Mouse (Mus musculus) ovary, postnatal 10 days (tissue): ENCODE measurements at regions not wholly inside any gene's neighbourhood (a gene's known extent, or its start where the extent isn't known, plus 50 kb on each side); places are given as distances from the start of the nearest gene placed in this dataset.

ENCODE experiments used
- DNase-seq: peaks from one replicate; pipeline ENCODE4 v3.0.0; 2022; ENCODE audit warnings: low spot score

DNA sequence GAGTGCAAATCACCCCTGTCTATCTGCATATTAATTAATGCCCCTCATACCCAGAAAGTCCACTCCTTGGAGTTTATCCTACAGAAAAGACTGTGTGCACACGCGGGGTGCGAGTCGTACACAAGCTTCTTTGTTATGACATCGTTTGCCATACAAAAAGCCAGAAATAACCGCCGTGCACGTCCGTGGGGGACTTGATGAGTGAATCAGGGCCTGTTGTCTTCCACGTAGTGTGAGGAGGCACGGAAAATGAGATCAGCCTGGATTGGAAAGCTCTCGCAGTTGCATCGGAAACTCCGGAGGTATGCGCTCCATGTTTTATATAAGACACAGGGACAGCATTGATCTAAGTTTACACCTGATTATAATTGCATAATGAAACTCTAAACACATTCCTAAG lies 120.3 kb downstream of the Etnk1 start:
- no peak for DNase-seq

DNA sequence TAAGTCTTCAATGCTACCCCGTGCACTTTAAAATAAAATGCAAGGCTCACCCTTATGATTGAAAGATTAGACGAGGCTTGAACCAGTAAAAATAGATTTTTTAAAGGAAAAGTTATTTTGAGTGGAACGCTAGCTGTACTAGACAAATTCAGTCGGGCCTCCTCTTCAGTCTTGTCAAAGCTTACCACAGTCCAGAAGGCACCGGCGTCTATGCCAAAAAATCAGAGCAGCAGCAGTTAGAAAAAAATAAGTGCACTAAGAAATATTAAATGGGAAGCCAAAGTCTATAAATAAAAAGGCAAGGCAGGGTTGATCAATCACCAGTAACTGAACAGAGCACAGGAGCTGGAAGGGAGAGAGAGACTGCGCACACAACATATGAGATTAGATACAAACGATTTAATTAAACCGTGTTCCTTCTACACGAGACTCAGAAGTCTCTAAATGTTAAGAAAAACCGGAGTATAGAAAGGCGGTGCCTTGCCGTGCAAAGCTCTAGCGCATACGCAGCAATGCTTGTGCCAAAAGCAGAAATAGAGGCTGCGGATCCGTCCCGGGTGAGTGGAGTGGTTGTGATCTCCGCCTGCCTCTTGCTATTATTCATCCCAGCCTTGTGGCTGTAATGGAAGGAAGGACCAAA lies 121.6 kb downstream of the Etnk1 start:
- DNase-seq = no peak

DNA sequence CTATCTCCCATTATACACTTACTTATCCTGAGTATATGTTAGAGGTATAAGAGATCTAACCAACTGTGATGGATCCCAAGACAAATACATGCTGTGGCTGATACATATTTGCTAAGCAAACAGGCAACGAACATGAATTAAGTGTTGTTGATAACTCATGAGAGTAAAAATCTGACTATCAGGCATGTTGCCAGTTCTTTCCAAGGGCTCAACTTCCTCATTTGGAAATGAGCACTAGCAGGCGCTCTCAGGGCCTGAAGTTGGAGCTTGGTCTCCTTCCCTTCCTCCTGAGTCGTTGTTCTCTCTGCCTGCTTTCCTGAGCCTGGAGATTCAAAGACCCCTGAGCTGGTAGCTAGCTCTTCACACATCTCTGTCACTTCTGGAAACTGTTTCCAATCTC lies 126.6 kb downstream of the Etnk1 start:
- no peak for DNase-seq

DNA sequence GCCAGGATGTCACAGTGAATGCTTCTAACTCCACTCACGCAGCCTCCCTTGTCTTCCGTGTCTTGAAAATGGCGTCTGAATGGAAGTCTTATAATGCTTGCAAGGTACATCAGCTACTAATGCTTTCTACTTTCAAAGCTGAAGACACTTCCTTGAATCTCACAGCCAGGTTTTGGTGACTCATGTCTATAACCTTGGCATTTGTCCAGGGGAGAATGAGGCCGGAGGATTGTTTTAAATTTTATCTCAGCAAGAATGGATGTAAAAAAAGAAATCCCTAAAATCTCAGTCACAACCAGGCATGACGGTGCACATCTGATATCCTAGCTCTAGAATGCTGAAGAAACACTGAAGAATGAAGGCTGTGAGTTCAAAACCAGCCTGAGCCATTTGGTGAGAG lies 131.4 kb downstream of the Etnk1 start:
- no peak for DNase-seq

DNA sequence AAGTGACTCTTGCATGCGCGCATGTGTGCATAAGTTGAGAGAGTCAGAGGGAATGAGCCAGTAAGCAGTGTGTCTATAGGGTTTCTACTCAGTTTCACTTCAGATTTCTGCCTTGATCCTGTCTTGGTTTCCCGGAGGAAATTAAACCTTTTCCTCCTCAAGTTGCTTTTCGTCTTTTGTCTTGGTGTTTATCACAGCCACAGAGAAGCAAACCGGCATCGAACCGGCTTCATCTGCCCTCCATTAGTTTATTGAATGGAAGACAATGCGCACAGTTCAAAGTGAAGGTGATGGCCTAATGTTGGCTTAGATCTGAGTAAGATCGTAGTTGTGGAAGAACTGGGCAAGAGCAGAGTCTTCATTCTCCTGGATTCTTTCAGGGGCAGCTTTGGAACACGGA lies 134.4 kb downstream of the Etnk1 start:
- DNase-seq = no peak

DNA sequence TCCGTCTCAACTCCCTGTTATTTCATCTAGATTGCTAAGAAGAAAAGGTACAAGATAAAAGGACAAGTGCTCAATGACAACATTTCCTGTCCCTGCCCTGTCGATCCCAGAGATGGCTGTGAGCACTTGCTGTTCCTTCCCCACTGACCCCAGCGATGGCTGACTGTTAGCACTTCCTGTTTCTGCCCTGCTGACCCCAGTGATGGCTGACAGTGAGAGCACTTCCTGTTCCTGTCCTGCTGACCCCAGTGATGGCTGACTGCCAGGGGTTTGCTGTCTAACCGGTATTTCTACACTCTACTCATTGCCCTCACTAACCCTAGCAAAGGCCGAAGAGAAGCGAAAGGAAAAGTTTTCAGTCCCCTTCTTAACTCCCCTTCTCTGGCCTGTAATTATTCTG lies 140.3 kb downstream of the Etnk1 start:
- peak; percentile 8 for DNase-seq

DNA sequence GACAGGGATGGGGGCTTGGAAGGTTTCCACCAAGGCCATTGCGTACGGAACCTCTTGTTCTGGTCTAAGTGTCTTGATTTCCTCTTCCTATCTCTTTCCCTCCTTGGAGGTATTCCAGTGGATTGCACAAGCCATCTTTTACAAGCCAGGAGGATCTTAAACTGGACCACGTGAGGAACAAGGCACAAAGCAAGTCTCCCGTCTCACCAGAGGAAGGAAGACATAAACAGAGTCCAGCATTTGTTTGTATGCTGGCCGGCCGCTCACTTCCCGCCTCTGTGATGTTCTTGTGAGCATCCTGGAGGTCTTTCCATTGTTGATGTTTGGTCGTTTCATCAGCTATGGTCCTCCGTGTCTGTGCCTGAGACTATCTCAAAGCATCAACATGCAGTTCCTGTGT lies 148.8 kb downstream of the Etnk1 start:
- DNase-seq = no peak

DNA sequence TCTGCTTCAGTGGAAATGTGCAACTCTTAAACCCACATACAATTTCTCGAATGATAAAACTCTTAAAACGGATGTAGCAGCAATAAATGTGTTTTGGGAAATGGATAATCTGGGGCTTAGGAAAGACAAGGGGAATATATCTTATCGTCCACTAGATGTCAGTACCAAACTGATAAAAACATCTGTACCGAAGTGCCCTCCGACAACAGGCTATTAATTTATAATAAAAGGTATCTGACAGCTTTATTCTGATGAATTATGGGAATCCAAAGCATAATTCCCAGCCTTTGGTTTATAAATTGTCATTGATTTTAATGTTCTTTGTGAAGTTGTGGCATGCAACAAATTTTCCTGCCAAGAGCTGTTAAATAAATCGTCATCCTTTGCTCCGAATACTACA lies 153.4 kb downstream of the Etnk1 start:
- no peak for DNase-seq

DNA sequence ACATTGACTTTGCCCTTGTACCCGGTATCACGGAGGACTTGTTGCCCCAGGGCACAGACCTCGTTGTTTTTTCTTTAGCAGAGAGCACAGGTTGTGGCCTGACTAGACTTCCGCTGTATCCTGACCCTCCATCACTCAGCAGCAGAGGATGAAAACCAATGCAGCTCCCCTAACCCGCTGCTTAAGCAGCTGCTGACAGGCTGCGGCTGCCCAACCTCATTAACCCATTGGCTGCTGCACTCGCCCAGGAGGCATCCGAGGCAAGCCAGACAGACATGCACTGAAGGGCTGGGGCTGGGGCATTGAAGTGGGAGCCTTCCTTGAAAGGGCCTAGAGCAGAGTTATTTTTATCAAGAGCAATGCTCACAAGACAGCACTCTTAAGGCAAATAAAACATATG lies 157.6 kb downstream of the Etnk1 start:
- DNase-seq = no peak

DNA sequence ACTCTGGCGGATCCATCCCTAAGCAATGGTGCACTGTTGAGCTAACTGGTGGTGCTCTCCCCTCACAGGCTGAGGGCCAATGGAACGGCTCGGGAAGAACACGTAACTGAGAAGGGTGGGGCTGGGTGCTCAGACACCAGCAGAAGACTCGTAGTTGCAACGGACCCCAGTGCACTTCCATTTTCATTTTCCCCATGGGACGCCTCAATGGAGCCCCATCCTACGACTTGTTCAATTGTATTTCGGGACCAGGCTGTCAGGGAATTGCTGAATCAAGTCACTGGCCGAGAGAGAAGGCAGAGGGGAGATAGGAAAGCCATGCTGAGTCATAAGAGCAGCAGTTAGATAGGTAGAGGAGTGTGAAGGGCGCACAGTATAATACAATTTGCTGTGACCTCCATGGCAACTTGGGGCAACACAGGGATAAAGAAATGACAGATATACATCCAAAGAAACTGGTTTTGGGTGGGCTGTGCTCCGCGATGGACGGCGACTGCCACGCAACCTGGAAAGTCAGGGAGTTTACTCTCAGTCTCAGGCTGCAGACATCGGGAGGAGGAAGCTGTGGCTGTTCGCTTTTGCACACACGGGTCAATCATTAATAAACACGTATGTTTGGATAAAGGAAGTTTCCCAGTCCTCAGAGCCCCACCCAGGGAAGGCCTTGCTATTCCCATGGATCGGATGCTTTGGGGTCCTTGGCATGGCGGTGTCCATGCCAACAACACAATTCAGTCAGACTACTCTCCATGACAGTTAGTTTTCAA lies 160.1 kb downstream of the Etnk1 start:
- DNase-seq = no peak

DNA sequence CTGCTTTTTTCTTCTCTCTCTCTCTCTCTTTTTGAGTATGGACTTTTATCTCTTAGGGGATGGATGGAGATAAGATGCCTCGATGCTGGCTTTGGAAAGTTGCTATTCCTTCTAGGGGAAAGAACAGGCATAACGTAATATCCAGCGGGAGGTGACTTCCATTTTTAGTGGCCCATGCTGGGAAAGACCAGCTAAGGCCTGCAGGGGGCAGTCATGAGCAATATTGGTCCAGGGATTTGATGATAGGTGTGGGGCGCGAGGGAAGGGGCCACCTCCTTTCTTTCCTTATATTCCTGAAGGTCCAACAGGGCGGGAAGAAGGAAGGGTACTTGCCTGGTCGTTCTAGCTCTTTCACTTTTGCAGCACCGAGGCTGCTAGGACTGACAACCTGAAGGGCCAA lies 160.8 kb downstream of the Etnk1 start:
- DNase-seq = no peak

DNA sequence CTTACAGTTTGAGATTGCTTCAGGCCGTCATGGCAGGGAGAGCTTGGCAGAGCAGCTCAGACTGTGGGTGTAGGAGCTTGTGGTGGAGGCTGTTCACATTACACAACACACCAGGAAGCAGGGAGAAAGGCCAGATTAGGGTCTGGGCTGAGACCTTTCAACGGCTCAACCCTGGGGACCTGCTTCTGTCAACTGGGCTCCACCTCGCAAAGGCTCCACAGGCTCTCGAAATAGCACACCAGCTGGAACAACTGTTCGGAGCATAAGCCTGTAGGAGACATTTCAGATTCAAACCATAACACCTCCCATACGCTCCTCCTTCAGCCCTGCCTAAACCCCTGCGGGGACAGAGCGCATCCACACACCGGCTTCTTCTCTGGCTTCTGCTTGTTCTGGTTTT lies 161.2 kb downstream of the Etnk1 start:
- DNase-seq = no peak

DNA sequence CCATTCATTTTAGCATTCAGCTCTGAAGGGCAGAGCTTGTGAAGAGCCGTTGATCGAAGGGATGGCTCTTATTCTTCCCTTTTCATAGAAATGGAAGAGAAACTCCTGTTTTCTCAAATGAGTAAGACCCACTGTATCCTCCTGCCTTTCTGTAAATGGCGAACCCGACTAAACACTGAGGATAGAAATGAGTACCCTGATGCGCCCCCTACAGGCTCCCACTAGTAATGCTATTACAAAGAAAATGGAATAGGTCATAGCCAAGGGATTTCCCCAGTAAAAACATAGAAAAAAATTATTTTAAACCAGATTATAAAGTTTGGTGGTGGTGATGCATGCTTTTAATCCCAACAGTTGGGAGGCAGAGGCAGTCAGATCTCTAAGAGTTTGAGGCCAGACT lies 162.1 kb downstream of the Etnk1 start:
- DNase-seq = no peak

DNA sequence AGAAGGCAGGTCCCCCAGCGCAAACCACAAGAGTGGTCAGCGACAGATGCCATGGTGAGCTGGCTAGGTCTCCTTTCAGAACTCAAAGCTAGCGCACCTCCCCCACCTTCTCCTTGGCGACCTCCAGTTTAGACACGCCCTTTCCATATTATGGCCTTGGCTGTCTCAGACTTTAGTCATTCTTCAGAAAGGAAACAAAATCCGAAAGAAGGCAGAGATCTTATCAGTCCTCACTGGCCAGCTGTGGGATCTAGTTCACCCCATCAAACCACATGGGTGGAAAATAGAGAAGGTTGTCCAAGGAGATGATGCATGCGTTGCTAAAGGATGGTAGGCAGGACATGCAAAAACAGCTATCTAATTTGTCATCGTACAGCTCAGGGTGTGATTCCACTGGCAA lies 166.5 kb downstream of the Etnk1 start:
- no peak for DNase-seq

DNA sequence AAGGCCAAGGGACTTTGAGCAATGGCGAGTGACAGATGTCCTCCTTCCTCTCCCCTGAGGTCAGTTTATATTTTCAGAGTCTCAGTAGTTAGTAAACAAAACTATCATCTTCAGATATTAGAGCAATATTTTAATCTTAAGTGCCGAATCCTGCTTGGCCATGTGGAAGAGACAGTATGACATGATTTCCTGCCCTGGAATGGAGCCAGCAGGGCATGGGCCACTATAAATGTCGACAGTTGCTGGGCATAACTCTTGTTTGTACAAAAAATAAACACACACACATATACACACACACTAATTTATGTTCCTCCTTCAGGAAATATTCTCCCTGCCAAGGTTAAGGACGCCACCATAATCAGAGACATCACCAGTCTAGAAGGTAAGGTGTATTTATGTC lies 169.6 kb downstream of the Etnk1 start:
- DNase-seq = no peak

DNA sequence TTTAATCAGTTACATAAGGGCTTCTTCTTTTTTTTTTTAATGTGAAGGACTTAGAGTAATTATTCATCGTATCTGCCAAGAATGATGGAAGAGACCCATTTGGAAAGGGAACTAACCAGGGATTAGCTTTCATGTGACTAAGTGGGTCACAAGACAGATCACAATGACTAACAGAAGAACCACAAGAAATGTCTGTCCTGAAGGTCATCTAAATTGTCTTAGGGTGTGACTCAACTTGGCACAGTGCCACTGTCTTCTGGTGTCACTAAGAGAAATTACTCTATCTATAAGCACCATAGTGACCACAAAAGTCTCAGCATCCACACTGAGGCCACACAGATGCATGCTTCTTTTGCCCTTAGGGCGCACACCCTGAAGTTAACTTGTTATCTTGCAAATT lies 182.0 kb downstream of the Etnk1 start:
- DNase-seq = no peak

DNA sequence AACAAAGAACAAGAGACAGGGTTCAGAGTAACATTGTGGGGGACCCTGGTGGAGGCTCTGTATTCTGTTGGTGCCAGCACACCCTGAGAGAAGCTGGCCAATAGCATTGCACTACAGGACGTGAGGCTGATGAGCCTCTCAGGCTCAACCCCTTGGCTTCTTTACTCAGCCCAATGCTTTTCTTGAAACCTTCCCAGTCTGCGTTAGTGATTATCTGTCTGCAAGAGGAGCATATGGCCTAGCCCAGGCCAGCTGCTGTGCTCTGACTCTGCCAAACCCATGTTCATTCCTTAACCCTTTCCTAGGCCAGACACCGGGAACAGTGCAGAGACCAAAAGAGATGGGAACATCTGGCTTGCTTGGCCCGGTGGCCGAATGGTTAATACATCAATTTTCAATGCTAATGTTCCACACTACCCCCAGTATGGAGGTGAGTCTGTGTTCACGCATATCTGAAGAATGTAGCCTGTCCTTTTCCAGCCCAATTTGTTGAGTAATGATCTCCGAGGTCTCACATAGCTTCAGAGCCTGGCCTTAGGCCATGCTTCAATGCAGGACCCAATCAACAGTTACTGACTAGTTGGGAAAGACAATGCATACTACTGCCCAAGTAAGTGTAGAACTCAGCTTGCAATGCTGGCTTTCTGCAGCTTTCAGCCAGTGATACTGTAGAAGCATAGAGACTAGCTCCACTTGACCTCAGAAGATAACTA lies 192.5 kb downstream of the Etnk1 start:
- DNase-seq = no peak

DNA sequence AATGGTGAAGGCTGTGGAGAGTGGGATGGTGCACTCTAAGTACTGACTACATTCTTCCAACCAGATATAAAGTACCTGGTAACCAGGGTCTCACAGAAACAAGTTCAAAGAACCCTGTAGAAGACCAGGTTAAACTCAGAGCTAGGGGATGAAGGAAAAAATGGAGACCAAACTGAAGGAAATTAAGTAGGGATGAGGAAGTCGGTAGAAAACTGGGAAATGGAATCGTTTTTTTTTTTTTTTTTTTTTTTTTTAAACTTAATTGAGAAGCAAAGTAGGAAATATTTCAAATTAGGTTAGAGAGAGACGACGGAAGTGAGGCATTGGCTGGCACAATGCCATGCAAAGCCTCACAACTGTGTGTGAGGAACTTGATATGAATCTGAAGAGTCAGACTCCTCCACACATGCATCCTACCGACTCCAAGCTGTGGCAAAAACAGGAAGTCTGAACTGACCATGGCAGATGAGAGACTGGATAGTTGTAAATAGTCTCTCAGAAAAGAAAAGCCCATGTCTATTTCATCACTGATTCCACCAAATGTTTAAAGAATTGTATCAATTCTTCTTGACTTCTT lies 194.2 kb downstream of the Etnk1 start:
- no peak for DNase-seq

DNA sequence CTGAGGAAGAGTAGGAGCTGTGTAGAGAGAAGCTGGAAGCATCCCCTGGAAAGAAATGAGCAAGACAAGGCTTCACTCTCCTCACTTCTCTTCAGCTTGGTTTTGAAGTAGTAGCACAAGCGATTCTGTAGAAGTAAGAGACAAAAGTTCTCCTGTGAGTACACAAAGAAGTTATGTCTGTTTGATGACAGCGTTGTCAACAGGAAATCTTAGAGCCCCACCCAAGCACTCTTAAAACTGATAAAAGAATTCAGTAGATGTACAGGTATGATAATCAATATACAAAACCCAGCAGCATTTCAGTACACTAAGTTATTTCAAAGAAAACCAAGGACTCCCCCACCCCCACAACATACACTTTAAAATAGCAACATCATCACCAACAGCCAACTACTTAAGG lies 194.9 kb downstream of the Etnk1 start:
- no peak for DNase-seq

DNA sequence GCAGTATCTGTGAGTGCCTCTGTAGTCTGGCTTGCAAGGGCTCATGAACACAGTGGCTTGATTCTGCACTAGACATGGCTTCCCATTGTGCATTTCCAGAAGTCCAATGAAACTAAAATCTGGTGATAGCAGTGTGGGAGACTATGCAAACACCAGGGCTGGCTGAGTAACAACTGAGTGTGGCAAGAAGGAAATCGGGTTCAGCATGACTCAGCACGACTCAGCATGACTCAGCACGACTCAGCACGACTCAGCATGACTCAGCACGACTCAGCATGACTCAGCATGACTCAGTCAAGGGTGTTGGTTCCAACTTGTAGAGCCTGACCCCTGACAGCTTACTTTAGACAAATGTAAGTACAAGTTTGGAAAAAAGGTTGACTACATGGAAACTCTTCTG lies 198.8 kb downstream of the Etnk1 start:
- DNase-seq = no peak

DNA sequence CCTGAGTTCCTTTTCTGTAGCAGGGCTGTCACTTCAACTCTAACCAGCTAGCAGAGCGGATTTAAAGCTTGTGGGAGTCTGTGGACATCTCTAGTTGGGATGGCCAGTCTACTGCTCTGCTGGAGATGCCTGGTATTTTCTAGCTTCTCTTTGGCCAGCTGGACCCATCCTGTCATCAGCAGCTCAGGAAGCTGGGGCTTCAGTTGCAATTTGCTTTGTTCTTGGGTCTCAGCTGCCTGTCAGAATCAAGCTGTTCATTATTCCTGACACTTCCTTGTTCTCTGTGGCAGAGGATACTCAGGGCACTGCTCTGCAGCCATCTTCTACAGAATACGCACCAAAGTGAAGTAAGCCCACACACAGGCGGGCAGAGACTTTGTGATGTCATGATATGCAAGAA lies 200.8 kb downstream of the Etnk1 start:
- no peak for DNase-seq

DNA sequence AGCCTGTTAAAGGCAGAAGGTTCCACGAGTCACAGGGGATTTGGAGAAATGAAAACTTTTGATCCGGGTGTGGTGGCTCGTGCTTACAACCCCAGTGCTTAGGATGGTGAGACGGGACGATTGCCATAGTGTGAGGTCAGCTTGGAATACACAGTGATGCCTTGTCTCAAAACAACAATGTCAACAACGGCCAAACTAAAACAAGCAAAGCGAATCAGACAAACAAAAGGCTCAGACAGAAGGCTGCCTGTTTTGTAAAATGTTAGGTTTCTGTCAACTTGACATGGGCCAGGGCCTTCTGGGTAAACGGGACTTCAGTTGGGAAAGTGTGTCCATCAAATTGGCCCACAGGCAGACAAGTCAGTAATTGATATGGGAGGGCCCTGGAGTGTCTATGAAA lies 201.6 kb downstream of the Etnk1 start:
- no peak for DNase-seq

DNA sequence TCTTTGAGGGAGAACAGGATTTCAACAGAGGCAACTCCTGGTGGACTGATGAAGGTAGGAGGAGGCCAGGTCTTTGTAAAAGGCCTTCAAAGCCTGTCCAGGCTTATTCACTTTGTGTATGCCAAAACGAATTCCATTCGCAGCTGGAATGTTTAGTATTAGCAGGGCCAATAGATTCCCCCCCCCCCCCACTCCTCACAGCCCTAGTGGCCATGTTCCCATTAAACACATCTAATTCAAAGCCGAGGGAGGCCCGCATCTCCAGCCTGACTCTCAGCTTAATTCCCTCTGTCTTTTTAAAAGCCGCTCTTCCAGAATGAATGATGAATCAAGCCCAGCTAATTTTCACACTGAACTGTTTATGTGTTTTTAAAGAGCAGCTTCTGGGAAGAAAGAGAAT lies 205.5 kb downstream of the Etnk1 start:
- no peak for DNase-seq
